Mouse (Mus musculus) heart, postnatal 36 days (tissue): Measurements from ENCODE around the gene F830045P16Rik. TPM values are rescaled to one million over a fixed set of nuclear protein-coding genes. Genes with fewer than 3 reads are reported as not detected.
"Not testable (repeated sequence)": the region's sequence is repeated elsewhere in the genome, so short reads cannot be mapped to it uniquely, and the experiment has no call there.

Experiments
- DNase-seq, 2 experiments: peaks; one replicate each; pipeline ENCODE4 v3.0.0; 2021 to 2022
- intact Hi-C: fragments of 180-260 bp; cut with DNase I; formaldehyde crosslinking; loops from one replicate; pipeline ENCODE4 v1.15.1; 2025
- total RNA-seq, 2 experiments: library from RNA; stranded (reverse); gene quantifications; 2 replicates each; pipeline ENCODE4 v1.2.3; 2021

Gene F830045P16Rik
- total RNA-seq, 2 experiments from 2014 or later = 0.14 to 0.19 TPM

- intact Hi-C loops = no loop called here
- no peak for DNase-seq
Observed at GRCm38 (mm10) chr2:129513546-129514400, 22.6 kb downstream of the F830045P16Rik start.

GRCm38 (mm10) chr2:129512147-129512546 lies 24.3 kb downstream of the F830045P16Rik start:
- intact Hi-C loops = not testable (repeated sequence)
- peak in 1 of 2 experiments; percentile 22 for DNase-seq

- intact Hi-C loops = loop anchor here (1.0 to 5.0 kb wide), 5 partner anchors 36 to 371 kb away; partner anchors contain the start of gene Sirpa
- DNase-seq = peak; percentile 67 to 73
Observed at GRCm38 (mm10) chr2:129502641-129503040, 33.8 kb downstream of the F830045P16Rik start.

GRCm38 (mm10) chr2:129489496-129490285 lies 46.7 kb downstream of the F830045P16Rik start:
- intact Hi-C loops = no loop called here
- peak in 1 of 2 experiments; percentile 5 for DNase-seq

- DNase-seq = no peak
- intact Hi-C loops = no loop called here
Observed at GRCm38 (mm10) chr2:129483150-129483549, 53.3 kb downstream of the F830045P16Rik start.

GRCm38 (mm10) chr2:129471905-129472304 lies 64.5 kb downstream of the F830045P16Rik start:
- DNase-seq = peak in 1 of 2 experiments; percentile 3
- intact Hi-C loops = no loop called here

GRCm38 (mm10) chr2:129470839-129471238 lies 65.6 kb downstream of the F830045P16Rik start:
- DNase-seq = no peak
- intact Hi-C loops = no loop called here

GRCm38 (mm10) chr2:129438772-129439171 lies 97.6 kb downstream of the F830045P16Rik start:
- DNase-seq, intact Hi-C loops: not testable (repeated sequence)

- intact Hi-C loops = loop anchor here (2.0 kb wide), 1 partner anchor 260 kb away; no protein-coding TSS in a partner anchor
- no peak for DNase-seq
Observed at GRCm38 (mm10) chr2:129435154-129435553, 101.2 kb downstream of the F830045P16Rik start.

GRCm38 (mm10) chr2:129423741-129424140 lies 112.7 kb downstream of the F830045P16Rik start:
- DNase-seq = no peak
- intact Hi-C loops = no loop called here

- intact Hi-C loops = no loop called here
- no peak for DNase-seq
Observed at GRCm38 (mm10) chr2:129420897-129421561, 115.4 kb downstream of the F830045P16Rik start.

GRCm38 (mm10) chr2:129419361-129419880 lies 117.0 kb downstream of the F830045P16Rik start:
- intact Hi-C loops = no loop called here
- DNase-seq = no peak

GRCm38 (mm10) chr2:129414593-129414992 lies 121.8 kb downstream of the F830045P16Rik start:
- DNase-seq = no peak
- intact Hi-C loops = no loop called here

GRCm38 (mm10) chr2:129413488-129413887 lies 122.9 kb downstream of the F830045P16Rik start:
- intact Hi-C loops = no loop called here
- no peak for DNase-seq

- intact Hi-C loops = no loop called here
- DNase-seq = no peak
Observed at GRCm38 (mm10) chr2:129411651-129412050, 124.8 kb downstream of the F830045P16Rik start.

GRCm38 (mm10) chr2:129410344-129410743 lies 126.1 kb downstream of the F830045P16Rik start:
- intact Hi-C loops = no loop called here
- DNase-seq = no peak

GRCm38 (mm10) chr2:129408476-129408875 lies 127.9 kb downstream of the F830045P16Rik start:
- peak; percentile 74 to 78 for DNase-seq
- intact Hi-C loops = loop anchor here (1.0 to 5.0 kb wide), 2 partner anchors 111 to 226 kb away; partner anchors contain the start of gene Ckap2l
